8 mouse cellular contexts compared by ENCODE assay signal in the genomic region with DNA sequence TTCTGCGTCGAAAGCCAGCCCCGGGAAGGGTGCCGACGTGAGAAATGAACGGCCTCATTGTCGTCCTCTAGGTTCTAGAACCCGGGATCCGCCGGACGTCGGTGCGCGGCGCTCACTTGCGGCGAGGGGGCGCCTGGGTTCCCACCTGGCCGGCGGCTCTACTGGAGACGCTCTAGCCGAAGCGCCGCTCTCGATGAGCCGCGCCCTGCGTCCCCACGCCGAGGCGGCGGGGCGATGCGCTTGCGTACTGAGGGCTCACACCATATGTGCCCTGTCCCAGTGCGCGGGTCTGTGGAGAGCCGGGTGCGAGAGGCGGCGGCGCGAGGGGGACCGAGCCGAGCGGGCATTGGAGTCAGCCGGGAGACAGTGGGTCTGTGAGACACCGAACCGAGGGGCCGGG. TPM values are rescaled to one million over a fixed set of nuclear protein-coding genes. Genes with fewer than 3 reads are reported as not detected.
A peak's percentile ranks its signal among the peaks of the same experiment; 100 is the strongest.
DNase-seq lines count a peak whose midpoint lies in the region; ATAC-seq and TF ChIP-seq lines count a peak whose summit lies in the region.

A gene (minus strand): TSS at position 27 of the 400 bp plus-strand sequence.
A gene (plus strand): TSS at position 144 of the 400 bp plus-strand sequence.

- under 1% methylated on average over 50 of the region's 50 CpGs for WGBS in bone marrow, adult 2 months
- under 1% methylated on average over 50 of the region's 50 CpGs for WGBS in embryonic facial prominence, embryonic 15.5 days
- WGBS in kidney, embryonic 14.5 days, result under 1% methylated on average over 50 of the region's 50 CpGs
- under 1% methylated on average over 50 of the region's 50 CpGs for WGBS in limb, embryonic 15.5 days

- H3K27ac ChIP-seq in bone marrow, adult 2 months (ENCODE audit: control insufficient read depth, insufficient read depth, low read depth, low read length, poor library complexity), result peak within 1 kb of the TSS; percentile 91
- H3K27ac ChIP-seq in embryonic facial prominence, embryonic 15.5 days (replicated peaks), result peak within 1 kb of the TSS; percentile 96
- H3K27ac ChIP-seq in kidney, embryonic 14.5 days (ENCODE audit: low read depth, low read length), result peak within 1 kb of the TSS; percentile 88
- peak within 1 kb of the TSS; percentile 96 for H3K27ac ChIP-seq in limb, embryonic 15.5 days

- no peaks in the 10 kb centered on the region for H3K9me3 ChIP-seq in embryonic facial prominence, embryonic 15.5 days (replicated peaks)
- no peaks in the 10 kb centered on the region for H3K9me3 ChIP-seq in kidney, embryonic 14.5 days (ENCODE audit: control insufficient read depth, low read length)
- H3K9me3 ChIP-seq in limb, embryonic 15.5 days, result no peaks in the 10 kb centered on the region

- no peaks in the 10 kb centered on the region; the same call in 1 of the 2 replicates for H3K4me1 ChIP-seq in bone marrow, adult 2 months (ENCODE audit: control insufficient read depth, insufficient read depth, low read length)
- peaks cover 18% of the 10 kb centered on the region for H3K4me1 ChIP-seq in embryonic facial prominence, embryonic 15.5 days
- peaks cover 16% of the 10 kb centered on the region for H3K4me1 ChIP-seq in kidney, embryonic 14.5 days (ENCODE audit: control insufficient read depth, insufficient read depth, low read length)
- H3K4me1 ChIP-seq in limb, embryonic 15.5 days, result peaks cover 14% of the 10 kb centered on the region

- peak; percentile 92 for DNase-seq in 416B (ENCODE audit: low read depth)
- DNase-seq in heart, adult 9 months (ENCODE audit: low spot score in 2 of 2), result peak; percentile 94 to 96
- DNase-seq in monocyte, adult 2 months (ENCODE audit: low read depth in 1 of 2, low spot score in 2 of 2), result peak; percentile 66 to 81
- DNase-seq in spleen, postnatal 36 days (ENCODE audit: low spot score in 2 of 2), result peak; percentile 96 to 97

- H3K4me2 ChIP-seq in embryonic facial prominence, embryonic 15.5 days (replicated peaks), result peak within 1 kb of the TSS; percentile 84
- H3K4me2 ChIP-seq in kidney, embryonic 14.5 days (replicated peaks; ENCODE audit: low read depth, low read length), result peak within 1 kb of the TSS; percentile 73
- H3K4me2 ChIP-seq in limb, embryonic 15.5 days, result peak within 1 kb of the TSS; percentile 86

- H3K27me3 ChIP-seq in embryonic facial prominence, embryonic 15.5 days, result no peaks in the 10 kb centered on the region
- no peaks in the 10 kb centered on the region for H3K27me3 ChIP-seq in kidney, embryonic 14.5 days (ENCODE audit: control insufficient read depth, insufficient read depth, low read length)
- no peaks in the 10 kb centered on the region for H3K27me3 ChIP-seq in limb, embryonic 15.5 days

- peak within 1 kb of the TSS; percentile 93 for H3K4me3 ChIP-seq in bone marrow, adult 2 months (replicated peaks; ENCODE audit: control insufficient read depth, low read depth, low read length)
- H3K4me3 ChIP-seq in embryonic facial prominence, embryonic 15.5 days (replicated peaks), result peak within 1 kb of the TSS; percentile 83
- peak within 1 kb of the TSS; percentile 91 for H3K4me3 ChIP-seq in kidney, embryonic 14.5 days (ENCODE audit: low read length)
- peak within 1 kb of the TSS; percentile 89 for H3K4me3 ChIP-seq in limb, embryonic 15.5 days

- TF ChIP-seq POLR2A in bone marrow, adult 2 months (IDR thresholded peaks at IDR 0.05; ENCODE audit: borderline replicate concordance, control insufficient read depth, low read depth, low read length), result peak; percentile 85; the same call in 1 of the 2 replicates

- ATAC-seq in embryonic facial prominence, embryonic 15.5 days (ENCODE audit: insufficient number of reproducible peaks, low FRiP score, low TSS enrichment, low read depth), result peak; percentile 94
- peak; percentile 94 for ATAC-seq in kidney, embryonic 14.5 days (ENCODE audit: low FRiP score, low TSS enrichment)
- ATAC-seq in limb, embryonic 15.5 days (ENCODE audit: insufficient number of reproducible peaks, low FRiP score, low TSS enrichment, low read depth), result peak; percentile 90

- peaks cover 27% of the 10 kb centered on the region for H3K36me3 ChIP-seq in embryonic facial prominence, embryonic 15.5 days
- H3K36me3 ChIP-seq in kidney, embryonic 14.5 days (ENCODE audit: control insufficient read depth, insufficient read depth, low read length), result peaks cover 25% of the 10 kb centered on the region
- peaks cover 25% of the 10 kb centered on the region for H3K36me3 ChIP-seq in limb, embryonic 15.5 days

- peak within 1 kb of the TSS; percentile 91 for H3K9ac ChIP-seq in embryonic facial prominence, embryonic 15.5 days
- peak within 1 kb of the TSS; percentile 91 for H3K9ac ChIP-seq in kidney, embryonic 14.5 days (ENCODE audit: low read depth, low read length)
- H3K9ac ChIP-seq in limb, embryonic 15.5 days, result peak within 1 kb of the TSS; percentile 90

- peak; percentile 21; the same call in 1 of the 2 replicates for TF ChIP-seq CTCF in bone marrow, adult 2 months (IDR thresholded peaks at IDR 0.05; ENCODE audit: control insufficient read depth, insufficient read depth, low read length)

RNA-seq across cellular contexts. Expression of the first gene that starts in this region (rescaled TPM):
- polyA plus RNA-seq in bone marrow, adult 2 months (2011; ENCODE audit: insufficient read depth, insufficient read length, low replicate concordance, missing spikeins), result 31.7 and 38.5 TPM in 2 replicates
- 127 and 148 TPM in 2 replicates for polyA plus RNA-seq in embryonic facial prominence, embryonic 15.5 days (2015; fragmentation: Nextera tagmentation; extraction: Ambion mirVana)
- polyA plus RNA-seq in kidney, embryonic 14.5 days (2014; fragmentation: Nextera tagmentation; extraction: Ambion mirVana), result 132 and 156 TPM in 2 replicates
- polyA plus RNA-seq in limb, embryonic 15.5 days (2015; fragmentation: Nextera tagmentation; extraction: Ambion mirVana), result 137 and 140 TPM in 2 replicates

RNA-seq across cellular contexts. Expression of the second gene that starts in this region (rescaled TPM):
- polyA plus RNA-seq in bone marrow, adult 2 months (2011; ENCODE audit: insufficient read depth, insufficient read length, low replicate concordance, missing spikeins), result 22.8 and 26.8 TPM in 2 replicates
- 25.9 and 29.5 TPM in 2 replicates for polyA plus RNA-seq in embryonic facial prominence, embryonic 15.5 days (2015; fragmentation: Nextera tagmentation; extraction: Ambion mirVana)
- polyA plus RNA-seq in kidney, embryonic 14.5 days (2014; fragmentation: Nextera tagmentation; extraction: Ambion mirVana), result 29.9 and 38.4 TPM in 2 replicates
- 26.3 and 29.3 TPM in 2 replicates for polyA plus RNA-seq in limb, embryonic 15.5 days (2015; fragmentation: Nextera tagmentation; extraction: Ambion mirVana)

Comparison
In these comparisons a context has a peak if more than half of its experiments do, and no peak if none do; other contexts are left out.
1. Peak in every context shown above with its lines: DNase-seq, ATAC-seq, H3K4me3 ChIP-seq and H3K27ac ChIP-seq.